Comparison of ENCODE assay signal across 8 mouse cellular contexts in genomic region chr9:69502504-69502903, GRCm38 (mm10). TPM values are rescaled to one million over a fixed set of nuclear protein-coding genes. Genes with fewer than 3 reads are reported as not detected.
A peak's percentile ranks its signal among the peaks of the same experiment; 100 is the strongest.
DNase-seq lines count a peak whose midpoint lies in the region; ATAC-seq and TF ChIP-seq lines count a peak whose summit lies in the region.

No protein-coding gene starts in this region.

- peak; percentile 78 for DNase-seq in forebrain, embryonic 14.5 days (ENCODE audit: low spot score)
- peak; percentile 16 for DNase-seq in G1E (ENCODE audit: low spot score)
- DNase-seq in cerebellum, adult 11-12 months = peak; percentile 12
- peak; percentile 59 for DNase-seq in gastrocnemius, adult 18-20 months (ENCODE audit: low spot score)
- DNase-seq in layer of hippocampus, postnatal 25 days (ENCODE audit: extremely low spot score in 1 of 2, low spot score in 1 of 2) = peak; percentile 53 to 82
- peak; percentile 81 for DNase-seq in mesoderm, embryonic 11.5 days (ENCODE audit: low read depth, low spot score)

- TF ChIP-seq POLR2A in testis, adult 2 months (IDR thresholded peaks at IDR 0.05; ENCODE audit: control insufficient read depth, low read depth, low read length) = no peak

- H3K27ac ChIP-seq in forebrain, embryonic 14.5 days (ENCODE audit: low read depth, low read length) = no peak overlapping the region
- no peak overlapping the region for H3K27ac ChIP-seq in forebrain, embryonic 13.5 days
- no peak overlapping the region for H3K27ac ChIP-seq in testis, adult 2 months (ENCODE audit: control insufficient read depth, insufficient read depth, low read depth, low read length)

- H3K36me3 ChIP-seq in forebrain, embryonic 14.5 days (ENCODE audit: control insufficient read depth, insufficient read depth, low read length) = no peaks in the 10 kb centered on the region
- H3K36me3 ChIP-seq in forebrain, embryonic 13.5 days (ENCODE audit: poor library complexity, severe bottlenecking) = no peaks in the 10 kb centered on the region
- H3K36me3 ChIP-seq in G1E (replicated peaks) = no peaks in the 10 kb centered on the region
- no peaks in the 10 kb centered on the region for H3K36me3 ChIP-seq in testis, adult 2 months (ENCODE audit: control insufficient read depth, insufficient read depth, low read length)

- H3K4me1 ChIP-seq in forebrain, embryonic 14.5 days (ENCODE audit: control insufficient read depth, insufficient read depth, low read length) = no peaks in the 10 kb centered on the region
- peaks cover 5% of the 10 kb centered on the region; the same call in 1 of the 2 replicates for H3K4me1 ChIP-seq in forebrain, embryonic 13.5 days
- no peaks in the 10 kb centered on the region for H3K4me1 ChIP-seq in G1E (ENCODE audit: insufficient read depth, low read depth, low read length)
- peaks cover 2% of the 10 kb centered on the region; the same call in 1 of the 2 replicates for H3K4me1 ChIP-seq in testis, adult 2 months (ENCODE audit: control insufficient read depth, insufficient read depth, low read length)

- TF ChIP-seq CTCF in G1E (IDR thresholded peaks at IDR 0.05; ENCODE audit: low read depth, low read length) = peak; percentile 94
- peak; percentile 73; the same call in 1 of the 2 replicates for TF ChIP-seq CTCF in testis, adult 2 months (IDR thresholded peaks at IDR 0.05; ENCODE audit: control insufficient read depth, insufficient read depth, insufficient replicate concordance, low read depth, low read length)

- H3K4me2 ChIP-seq in forebrain, embryonic 14.5 days (ENCODE audit: low read length) = no peak overlapping the region
- no peak overlapping the region for H3K4me2 ChIP-seq in forebrain, embryonic 13.5 days

- H3K9ac ChIP-seq in forebrain, embryonic 14.5 days (ENCODE audit: low read length) = no peak overlapping the region
- H3K9ac ChIP-seq in forebrain, embryonic 13.5 days = no peak overlapping the region

- peaks cover 4% of the 10 kb centered on the region; the same call in 1 of the 2 replicates for H3K27me3 ChIP-seq in forebrain, embryonic 14.5 days (replicated peaks; ENCODE audit: control insufficient read depth, insufficient read depth, low read length)
- H3K27me3 ChIP-seq in forebrain, embryonic 13.5 days = peaks cover 23% of the 10 kb centered on the region
- peaks cover 25% of the 10 kb centered on the region for H3K27me3 ChIP-seq in G1E (ENCODE audit: insufficient read depth, low read length)
- H3K27me3 ChIP-seq in testis, adult 2 months (ENCODE audit: control insufficient read depth, insufficient read depth, low read length) = no peaks in the 10 kb centered on the region

- no peaks in the 10 kb centered on the region for H3K9me3 ChIP-seq in forebrain, embryonic 14.5 days (replicated peaks; ENCODE audit: control insufficient read depth, low read length)
- no peaks in the 10 kb centered on the region for H3K9me3 ChIP-seq in forebrain, embryonic 13.5 days (replicated peaks)
- no peaks in the 10 kb centered on the region for H3K9me3 ChIP-seq in G1E (replicated peaks)

- ATAC-seq in forebrain, embryonic 14.5 days = no peak
- no peak for ATAC-seq in forebrain, embryonic 13.5 days
- no peak for ATAC-seq in G1E (ENCODE audit: extremely low read depth, insufficient number of reproducible peaks, low FRiP score, poor library complexity, severe bottlenecking)

- H3K4me3 ChIP-seq in forebrain, embryonic 14.5 days (ENCODE audit: low read depth, low read length) = no peak overlapping the region
- no peak overlapping the region for H3K4me3 ChIP-seq in forebrain, embryonic 13.5 days
- no peak overlapping the region for H3K4me3 ChIP-seq in G1E (ENCODE audit: low read depth, low read length)
- H3K4me3 ChIP-seq in testis, adult 2 months (ENCODE audit: control insufficient read depth, low read depth, low read length) = no peak overlapping the region

- 30% methylated on average over 6 of the region's 6 CpGs for WGBS in forebrain, embryonic 14.5 days
- 30% methylated on average over 6 of the region's 6 CpGs for WGBS in forebrain, embryonic 13.5 days

RNA-seq across cellular contexts. Expression of gene Anxa2, which starts 49.1 kb away (rescaled TPM):
- 109 and 118 TPM in 2 replicates for polyA plus RNA-seq in forebrain, embryonic 14.5 days (2014; fragmentation: Nextera tagmentation; extraction: Ambion mirVana)
- 79.2 and 80.1 TPM in 2 replicates for polyA plus RNA-seq in forebrain, embryonic 13.5 days (2015; fragmentation: Nextera tagmentation; extraction: Ambion mirVana)
- total RNA-seq in G1E (2014; fragmentation: Nextera tagmentation) (19.3 and 27.3 TPM in 2 replicates), G1E (2017) (56.9 and 63.3 TPM in 2 replicates)
- polyA plus RNA-seq in G1E (2012) = 5.6 and 7.3 TPM in 2 replicates
- total RNA-seq in gastrocnemius, adult 18-20 months (2021) = 10 to 100 TPM; 29.4 to 53.6 TPM
- total RNA-seq in layer of hippocampus, postnatal 25 days (2021) = 1 to 10 TPM; 8.5 to 9.4 TPM
- polyA plus RNA-seq in testis, adult 2 months (2012; rRNA removed) = 73.6 and 96.8 TPM in 2 replicates

Comparison
In these comparisons a context has a peak if more than half of its experiments do, and no peak if none do; other contexts are left out.
1. DNase-seq: peak in every context shown above with its lines; median percentile 81 in mesoderm, embryonic 11.5 days; 78 in forebrain, embryonic 14.5 days; 68 in layer of hippocampus, postnatal 25 days; 59 in gastrocnemius, adult 18-20 months; 16 in G1E; 12 in cerebellum, adult 11-12 months.